In genomic region chr6:136620361-136621139, GRCm38 (mm10) we compare ENCODE assay signal across 8 mouse cellular contexts. TPM values are rescaled to one million over a fixed set of nuclear protein-coding genes. Genes with fewer than 3 reads are reported as not detected.
DNase-seq lines count a peak whose midpoint lies in the region; ATAC-seq and TF ChIP-seq lines count a peak whose summit lies in the region.

No protein-coding gene starts in this region.

- no peak overlapping the region for H3K27ac ChIP-seq in ES-Bruce4 (ENCODE audit: insufficient read depth, low read length)
- no peak overlapping the region for H3K27ac ChIP-seq in forebrain, embryonic 11.5 days (ENCODE audit: low read depth, low read length)
- no peak overlapping the region for H3K27ac ChIP-seq in heart, embryonic 16.5 days (ENCODE audit: low read length)
- H3K27ac ChIP-seq in liver, embryonic 15.5 days (replicated peaks), result no peak overlapping the region

- WGBS in forebrain, embryonic 11.5 days, result 55% methylated on average over 17 of the region's 17 CpGs
- 38% methylated on average over 17 of the region's 17 CpGs for WGBS in heart, embryonic 16.5 days
- WGBS in liver, embryonic 15.5 days (ENCODE audit: insufficient replicate concordance), result 45% methylated on average over 17 of the region's 17 CpGs

- peak; percentile 56 for TF ChIP-seq CTCF in ES-Bruce4 (IDR thresholded peaks at IDR 0.05; ENCODE audit: low read depth, low read length)

- no peak overlapping the region for H3K4me2 ChIP-seq in forebrain, embryonic 11.5 days (ENCODE audit: low read depth, low read length, severe bottlenecking)
- H3K4me2 ChIP-seq in heart, embryonic 16.5 days (ENCODE audit: low read depth, low read length), result peak overlapping the region; percentile 65
- H3K4me2 ChIP-seq in liver, embryonic 15.5 days, result 0 out of 2 replicates have a peak overlapping the region, but pooled peaks have one; percentile 7

- DNase-seq in c-Kit-positive CD71-negative TER-119-negative erythroid progenitor cells, embryonic 14.5 days (ENCODE audit: low read depth), result peak; percentile 78
- DNase-seq in forebrain, embryonic 11.5 days (ENCODE audit: low spot score), result peak; percentile 89
- peak; percentile 83 to 95 for DNase-seq in kidney, postnatal 25 days
- peak; percentile 82 for DNase-seq in ovary, postnatal 14 days (ENCODE audit: low spot score)
- peak; percentile 88 for DNase-seq in thymus, postnatal 0 days (ENCODE audit: low spot score)

- TF ChIP-seq POLR2A in ES-Bruce4 (IDR thresholded peaks at IDR 0.05; ENCODE audit: insufficient read depth, low read length), result no peak

- H3K4me1 ChIP-seq in ES-Bruce4 (ENCODE audit: control insufficient read depth, insufficient read depth, low read length), result peaks cover 4% of the 10 kb centered on the region
- H3K4me1 ChIP-seq in forebrain, embryonic 11.5 days (replicated peaks; ENCODE audit: control insufficient read depth, insufficient read depth, low read length), result no peaks in the 10 kb centered on the region
- peaks cover 4% of the 10 kb centered on the region; the same call in 1 of the 2 replicates for H3K4me1 ChIP-seq in heart, embryonic 16.5 days (ENCODE audit: control insufficient read depth, insufficient read depth, low read length)
- no peaks in the 10 kb centered on the region for H3K4me1 ChIP-seq in liver, embryonic 15.5 days (replicated peaks)

- H3K36me3 ChIP-seq in ES-Bruce4 (ENCODE audit: control insufficient read depth, insufficient read depth, low read length, poor library complexity, severe bottlenecking), result no peaks in the 10 kb centered on the region
- H3K36me3 ChIP-seq in forebrain, embryonic 11.5 days (ENCODE audit: control insufficient read depth, insufficient read depth, low read length), result no peaks in the 10 kb centered on the region
- H3K36me3 ChIP-seq in heart, embryonic 16.5 days (ENCODE audit: control insufficient read depth, insufficient read depth), result no peaks in the 10 kb centered on the region
- H3K36me3 ChIP-seq in liver, embryonic 15.5 days (replicated peaks), result no peaks in the 10 kb centered on the region

- no peak overlapping the region for H3K9ac ChIP-seq in ES-Bruce4 (ENCODE audit: low read depth, poor library complexity, severe bottlenecking)
- H3K9ac ChIP-seq in forebrain, embryonic 11.5 days (ENCODE audit: low read length), result no peak overlapping the region
- peak overlapping the region; percentile 49 for H3K9ac ChIP-seq in heart, embryonic 16.5 days (ENCODE audit: low read length)
- no peak overlapping the region for H3K9ac ChIP-seq in liver, embryonic 15.5 days

- H3K4me3 ChIP-seq in ES-Bruce4 (ENCODE audit: low read depth, low read length), result no peak overlapping the region
- H3K4me3 ChIP-seq in forebrain, embryonic 11.5 days (ENCODE audit: low read depth, low read length), result no peak overlapping the region
- H3K4me3 ChIP-seq in heart, embryonic 16.5 days (ENCODE audit: low read length), result peak overlapping the region; percentile 39
- H3K4me3 ChIP-seq in liver, embryonic 15.5 days (replicated peaks), result no peak overlapping the region

- TF ChIP-seq EP300 in ES-Bruce4 (IDR thresholded peaks at IDR 0.05; ENCODE audit: insufficient read depth, low read depth, low read length), result no peak

- no peaks in the 10 kb centered on the region for H3K27me3 ChIP-seq in ES-Bruce4 (ENCODE audit: control insufficient read depth, insufficient read depth, low read length, poor library complexity, severe bottlenecking)
- no peaks in the 10 kb centered on the region for H3K27me3 ChIP-seq in forebrain, embryonic 11.5 days (ENCODE audit: control insufficient read depth, insufficient read depth, low read length)
- H3K27me3 ChIP-seq in heart, embryonic 16.5 days (ENCODE audit: control insufficient read depth, insufficient read depth, low read length), result no peaks in the 10 kb centered on the region
- no peaks in the 10 kb centered on the region for H3K27me3 ChIP-seq in liver, embryonic 15.5 days

- peak; percentile 80 for ATAC-seq in forebrain, embryonic 11.5 days (replicated peaks; ENCODE audit: low FRiP score)
- peak; percentile 41; the same call in 1 of the 2 replicates for ATAC-seq in heart, embryonic 16.5 days (replicated peaks; ENCODE audit: extremely low read depth, insufficient read depth, low FRiP score)
- ATAC-seq in liver, embryonic 15.5 days (ENCODE audit: insufficient read depth), result peak; percentile 40; the same call in 1 of the 2 replicates

- H3K9me3 ChIP-seq in ES-Bruce4 (replicated peaks; ENCODE audit: control insufficient read depth, insufficient read depth, low read length, poor library complexity, severe bottlenecking), result no peaks in the 10 kb centered on the region
- H3K9me3 ChIP-seq in forebrain, embryonic 11.5 days (ENCODE audit: control insufficient read depth, low read length), result no peaks in the 10 kb centered on the region
- H3K9me3 ChIP-seq in heart, embryonic 16.5 days (replicated peaks; ENCODE audit: control insufficient read depth, low read length), result no peaks in the 10 kb centered on the region
- no peaks in the 10 kb centered on the region for H3K9me3 ChIP-seq in liver, embryonic 15.5 days (replicated peaks)

RNA-seq across cellular contexts. Expression of gene Plbd1, which starts 41.2 kb away (rescaled TPM):
- 1.2 and 1.9 TPM in 2 replicates for polyA plus RNA-seq in ES-Bruce4 (2011; ENCODE audit: insufficient read depth, insufficient read length, low read depth, missing spikeins)
- 0.99 and 1.1 TPM in 2 replicates for polyA plus RNA-seq in forebrain, embryonic 11.5 days (2014; fragmentation: Nextera tagmentation; extraction: Ambion mirVana)
- polyA plus RNA-seq in heart, embryonic 16.5 days (2015; fragmentation: Nextera tagmentation; extraction: Ambion mirVana), result 6.3 and 7.1 TPM in 2 replicates
- polyA plus RNA-seq in liver, embryonic 15.5 days (2015; fragmentation: Nextera tagmentation; extraction: Ambion mirVana), result 12.1 and 15.0 TPM in 2 replicates
- 21.6 and 22.7 TPM in 2 replicates for polyA plus RNA-seq in thymus, postnatal 0 days (2015; fragmentation: Nextera tagmentation; extraction: Ambion mirVana)
